Mouse (Mus musculus) Patski (cell line): ENCODE results near the gene Sparc. TPM values are rescaled to one million over a fixed set of nuclear protein-coding genes. Genes with fewer than 3 reads are reported as not detected.

Source experiments
- ATAC-seq: fragments of 100-300 bp; one replicate; pipeline ENCODE4 v1.8.0; 2021
- CTCF ChIA-PET: fragments of 350-600 bp; sonication (Branson Sonifier 250); formaldehyde crosslinking; loops from one replicate; lab custom pipeline; 2022; ENCODE audit warnings: inconsistent platforms; lab: Charles Lee
- POLR2A ChIA-PET: fragments of 350-600 bp; sonication (Branson Sonifier 250); formaldehyde crosslinking; loops from one replicate; lab custom pipeline; 2022; ENCODE audit warnings: antibody characterized with exemption, inconsistent platforms; lab: Charles Lee
- DNase-seq: peaks from one replicate; pipeline ENCODE4 v3.0.0-alpha.2; 2011; ENCODE audit warnings: low read depth, low spot score
- H3K27me3 ChIP-seq: fragments of 371-371 bp; one replicate; pipeline ENCODE4 v1.5.1; 2021
- CTCF ChIP-seq: fragments of 100-300 bp; IDR thresholded peaks from one replicate; pipeline ENCODE4 v1.5.1; 2021
- in situ Hi-C: fragments of 300-500 bp; cut with MboI; formaldehyde crosslinking; loops from 3 replicates; pipeline ENCODE4 v1.11.1; 2018; ENCODE audit warnings: low pct_unique_long_range_greater_than_20kb, mixed read lengths
- polyA plus RNA-seq: library from polyadenylated mRNA; unstranded; gene quantifications from one replicate; pipeline ENCODE4 v1.2.3, GENCODE M21; 2021

Gene Sparc
- polyA plus RNA-seq, 1 experiment from 2014 or later, result 789 TPM

GRCm38 (mm10) chr11:55412034-55412433, 10.9 kb downstream of the Sparc start:
- no peak for TF ChIP-seq CTCF
- in situ Hi-C loops, result no loop called here
- POLR2A ChIA-PET, result no interaction called here

GRCm38 (mm10) chr11:55410502-55410901, 12.5 kb downstream of the Sparc start:
- DNase-seq (no peak), ATAC-seq (no peak)
- TF ChIP-seq CTCF, result no peak
- H3K27me3 ChIP-seq, result no peaks in the 10 kb centered on the region
- CTCF ChIA-PET, result interaction anchor here (1.2 kb wide), 1 partner anchor 34 kb away, joined by 5 read pairs; no protein-coding TSS in a partner anchor
- in situ Hi-C loops, result no loop called here
- POLR2A ChIA-PET, result no interaction called here

More at GRCm38 (mm10) chr11:55412034-55412433, 10.9 kb downstream of the Sparc start:
- no peak for DNase-seq
- CTCF ChIA-PET, result interaction anchor here (1.1 to 3.1 kb wide), 2 partner anchors 12 to 18 kb away, joined by 3 to 6 read pairs; no protein-coding TSS in a partner anchor
- no peak for ATAC-seq
- no peaks in the 10 kb centered on the region for H3K27me3 ChIP-seq

- ATAC-seq, result no peak
- DNase-seq, result no peak
- POLR2A ChIA-PET, result no interaction called here
- CTCF ChIA-PET, result no interaction called here
- no peaks in the 10 kb centered on the region for H3K27me3 ChIP-seq
- in situ Hi-C loops, result no loop called here
- TF ChIP-seq CTCF, result no peak
Observed at GRCm38 (mm10) chr11:55410005-55410404, 13.0 kb downstream of the Sparc start.

- ATAC-seq (no peak), DNase-seq (no peak)
- POLR2A ChIA-PET, result interaction anchor here (4.7 kb wide), 1 partner anchor 11 kb away, joined by 24 read pairs; no protein-coding TSS in a partner anchor
- no peaks in the 10 kb centered on the region for H3K27me3 ChIP-seq
- CTCF ChIA-PET, result interaction anchor here (2.2 to 4.6 kb wide), 2 partner anchors 13 to 39 kb away, joined by 5 to 27 read pairs; no protein-coding TSS in a partner anchor
- no peak for TF ChIP-seq CTCF
- in situ Hi-C loops, result no loop called here
Observed at GRCm38 (mm10) chr11:55407133-55407532, 15.8 kb downstream of the Sparc start.

GRCm38 (mm10) chr11:55405601-55406469, 17.1 kb downstream of the Sparc start:
- ATAC-seq, result peak; percentile 81
- in situ Hi-C loops, result no loop called here
- H3K27me3 ChIP-seq, result no peaks in the 10 kb centered on the region
- POLR2A ChIA-PET, result interaction anchor here (0.7 to 4.7 kb wide), 2 partner anchors 13 to 17 kb away, joined by 4 to 24 read pairs; partner anchors contain the start of gene Sparc
- peak; percentile 79 for DNase-seq
- CTCF ChIA-PET, result interaction anchor here (0.8 to 4.6 kb wide), 8 partner anchors 10 to 196 kb away, joined by 3 to 27 read pairs (median 5); no protein-coding TSS in a partner anchor
- no peak for TF ChIP-seq CTCF

GRCm38 (mm10) chr11:55404659-55405457, 18.1 kb downstream of the Sparc start:
- in situ Hi-C loops, result no loop called here
- TF ChIP-seq CTCF, result no peak
- ATAC-seq (no peak), DNase-seq (no peak)
- ChIA-PET CTCF (interaction anchor here (0.8 to 4.6 kb wide), 8 partner anchors 9 to 195 kb away, joined by 3 to 27 read pairs (median 5); no protein-coding TSS in a partner anchor), POLR2A (interaction anchor here (0.7 to 4.7 kb wide), 2 partner anchors 13 to 18 kb away, joined by 4 to 24 read pairs; partner anchors contain the start of gene Sparc)
- no peaks in the 10 kb centered on the region for H3K27me3 ChIP-seq

GRCm38 (mm10) chr11:55400863-55401262, 22.1 kb downstream of the Sparc start:
- DNase-seq, result no peak
- no peak for TF ChIP-seq CTCF
- peak; percentile 38 for ATAC-seq
- ChIA-PET CTCF (interaction anchor here (0.8 to 4.1 kb wide), 4 partner anchors 10 to 45 kb away, joined by 3 to 29 read pairs (median 4); no protein-coding TSS in a partner anchor), POLR2A (interaction anchor here (0.6 kb wide), 1 partner anchor 188 kb away, joined by 3 read pairs; no protein-coding TSS in a partner anchor)
- no peaks in the 10 kb centered on the region for H3K27me3 ChIP-seq
- in situ Hi-C loops, result no loop called here

GRCm38 (mm10) chr11:55398371-55398770, 24.6 kb downstream of the Sparc start:
- CTCF ChIA-PET, result interaction anchor here (2.5 to 4.1 kb wide), 2 partner anchors 9 to 48 kb away, joined by 13 to 29 read pairs; no protein-coding TSS in a partner anchor
- ATAC-seq, result no peak
- in situ Hi-C loops, result no loop called here
- no peak for TF ChIP-seq CTCF
- no peak for DNase-seq
- H3K27me3 ChIP-seq, result no peaks in the 10 kb centered on the region
- POLR2A ChIA-PET, result no interaction called here

- H3K27me3 ChIP-seq, result no peaks in the 10 kb centered on the region
- ChIA-PET CTCF (interaction anchor here (1.3 kb wide), 1 partner anchor 47 kb away, joined by 4 read pairs; no protein-coding TSS in a partner anchor), POLR2A (no interaction called here)
- no peak for ATAC-seq
- in situ Hi-C loops, result no loop called here
- no peak for TF ChIP-seq CTCF
- DNase-seq, result no peak
Observed at GRCm38 (mm10) chr11:55397441-55397840, 25.5 kb downstream of the Sparc start.

GRCm38 (mm10) chr11:55397036-55397435, 25.9 kb downstream of the Sparc start:
- DNase-seq (no peak), ATAC-seq (no peak)
- ChIA-PET CTCF (interaction anchor here (1.3 kb wide), 1 partner anchor 47 kb away, joined by 4 read pairs; no protein-coding TSS in a partner anchor), POLR2A (no interaction called here)
- no peak for TF ChIP-seq CTCF
- in situ Hi-C loops, result no loop called here
- H3K27me3 ChIP-seq, result no peaks in the 10 kb centered on the region
